Mouse (Mus musculus): ENCODE data around the gene Nr1d1.

DNA sequence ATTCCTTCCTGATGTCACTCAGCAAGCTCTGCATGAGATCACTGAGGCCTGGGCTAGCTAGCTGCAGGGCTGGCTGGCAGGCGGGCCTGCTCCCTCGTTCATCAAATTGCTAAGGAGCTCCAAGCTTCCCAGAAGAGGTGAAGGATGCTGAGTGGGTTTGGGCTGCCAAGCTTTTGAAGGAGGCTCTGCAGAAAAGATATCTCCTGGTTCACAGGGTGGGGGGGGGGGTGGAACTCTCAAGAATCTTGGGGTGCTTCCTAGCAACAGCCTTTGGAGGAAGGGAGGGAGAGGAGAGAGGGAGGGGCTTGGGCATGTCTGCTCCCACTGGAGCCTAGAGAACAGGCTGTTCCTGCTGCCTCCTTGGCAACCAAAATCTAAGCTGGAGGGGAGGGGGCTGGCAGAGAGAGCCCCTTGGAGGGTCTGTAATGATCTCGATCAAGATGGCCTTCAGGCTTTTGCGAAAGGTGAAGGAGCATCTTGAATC is 36.7 kb downstream of the Nr1d1 start:
- TF ChIP-seq CTCF (IDR thresholded peaks at IDR 0.05; ENCODE audit: low read depth, low read length) (no peak), POLR2A (IDR thresholded peaks at IDR 0.05; ENCODE audit: extremely low read depth, insufficient read depth, low read length) (no peak)

All from liver, adult 2 months (tissue).